Mouse (Mus musculus): ENCODE measurements around the gene Ccdc27. TPM values are rescaled to one million over a fixed set of nuclear protein-coding genes. Genes with fewer than 3 reads are reported as not detected.
A peak's percentile ranks its signal among the peaks of the same experiment; 100 is the strongest.

The Ccdc27 gene
- total and polyA plus RNA-seq, 3 experiments: not detected

GRCm38 (mm10) chr4:154019571-154019970 is 22.9 kb downstream of the Ccdc27 start:
- Histone ChIP-seq H3K4me1 (ENCODE audit: control insufficient read depth in 1 of 2, insufficient read depth in 2 of 2) (peaks cover 3% of the 10 kb centered on the region in 2 experiments; a peak in 1 of 4 replicates), H3K9me3 (replicated peaks; ENCODE audit: low read length) (no peaks in the 10 kb centered on the region), H3K9ac (ENCODE audit: insufficient read depth, low read depth) (no peak overlapping the region), H3K79me2 (replicated peaks; ENCODE audit: control insufficient read depth, extremely low read depth, insufficient read depth, poor library complexity, severe bottlenecking) (peaks cover 11% of the 10 kb centered on the region), H3K36me3 (replicated peaks in 1 of 2; ENCODE audit: control insufficient read depth in 1 of 2, insufficient read depth in 1 of 2, low read length in 1 of 2) (peaks cover 75 to 84% of the 10 kb centered on the region in 2 experiments), H3K4me2 (ENCODE audit: insufficient read depth, low read depth, poor library complexity, severe bottlenecking) (no peak overlapping the region), H3K4me3 (replicated peaks in 1 of 3; ENCODE audit: low read depth in 2 of 3, low read length in 2 of 3, poor library complexity in 1 of 3) (no peak overlapping the region), H3K27me3 (replicated peaks) (no peaks in the 10 kb centered on the region), H3K27ac (ENCODE audit: insufficient read depth, low read depth) (no peak overlapping the region)
- dilution Hi-C loops (cut with MboI; ENCODE audit: extremely low pct_ligation_motif_present, extremely low pct_unique_long_range_greater_than_20kb, low sequenced_read_pairs) (no loop called here), in situ Hi-C loops (cut with MboI; ENCODE audit: low pct_ligation_motif_present, low pct_unique_long_range_greater_than_20kb, low sequenced_read_pairs) (no loop called here)
- TF ChIP-seq NRF1 (IDR thresholded peaks at IDR 0.05; ENCODE audit: low read depth, low read length) (no peak), CTCF (conservative IDR thresholded peaks at IDR 0.05 in 1 of 2, IDR thresholded peaks at IDR 0.05 in 1 of 2; ENCODE audit: low read depth in 2 of 2, low read length in 2 of 2) (peak; percentile 30 to 55; a peak in 2 of 4 replicates), RAD21 (IDR thresholded peaks at IDR 0.05; ENCODE audit: low read depth, low read length) (peak; percentile 32), ELF1 (IDR thresholded peaks at IDR 0.05; ENCODE audit: low read depth, low read length) (no peak)
- peak; percentile 29 for DNase-seq (ENCODE audit: extremely low read depth)

GRCm38 (mm10) chr4:154015476-154015875 is 27.0 kb downstream of the Ccdc27 start:
- no peaks in the 10 kb centered on the region for H3K9me3 ChIP-seq (replicated peaks; ENCODE audit: low read length)
- in situ Hi-C loops (cut with MboI; ENCODE audit: low pct_ligation_motif_present, low pct_unique_long_range_greater_than_20kb, low sequenced_read_pairs): no loop called here
- H3K27me3 ChIP-seq (replicated peaks): no peaks in the 10 kb centered on the region
- dilution Hi-C loops (cut with MboI; ENCODE audit: extremely low pct_ligation_motif_present, extremely low pct_unique_long_range_greater_than_20kb, low sequenced_read_pairs): no loop called here
- peaks cover 66 to 74% of the 10 kb centered on the region in 2 experiments for H3K36me3 ChIP-seq (replicated peaks in 1 of 2; ENCODE audit: control insufficient read depth in 1 of 2, insufficient read depth in 1 of 2, low read length in 1 of 2)
- no peak overlapping the region for H3K4me2 ChIP-seq (ENCODE audit: insufficient read depth, low read depth, poor library complexity, severe bottlenecking)
- H3K4me1 ChIP-seq (ENCODE audit: control insufficient read depth in 1 of 2, insufficient read depth in 2 of 2): peaks cover 11 to 21% of the 10 kb centered on the region in 2 experiments
- no peak overlapping the region for H3K27ac ChIP-seq (ENCODE audit: insufficient read depth, low read depth)
- H3K4me3 ChIP-seq (replicated peaks in 1 of 3; ENCODE audit: low read depth in 2 of 3, low read length in 2 of 3, poor library complexity in 1 of 3): no peak overlapping the region
- H3K9ac ChIP-seq (ENCODE audit: insufficient read depth, low read depth): no peak overlapping the region
- no peak for TF ChIP-seq E2F4 (IDR thresholded peaks at IDR 0.05; ENCODE audit: insufficient replicate concordance, low read depth, low read length)
- no peak for TF ChIP-seq POLR2A (IDR thresholded peaks at IDR 0.05; ENCODE audit: low read depth, low read length)
- no peak for TF ChIP-seq RAD21 (IDR thresholded peaks at IDR 0.05; ENCODE audit: low read depth, low read length)
- no peak for TF ChIP-seq PAX5 (IDR thresholded peaks at IDR 0.05; ENCODE audit: low read length)
- no peak for TF ChIP-seq NRF1 (IDR thresholded peaks at IDR 0.05; ENCODE audit: low read depth, low read length)
- TF ChIP-seq IRF4 (IDR thresholded peaks at IDR 0.05; ENCODE audit: low read depth, low read length): no peak
- TF ChIP-seq TCF12 (IDR thresholded peaks at IDR 0.05; ENCODE audit: low read depth, low read length): no peak
- TF ChIP-seq KAT2A (IDR thresholded peaks at IDR 0.05; ENCODE audit: insufficient replicate concordance, low read length): no peak
- TF ChIP-seq TBP (conservative IDR thresholded peaks at IDR 0.05; ENCODE audit: low read depth, low read length): no peak
- TF ChIP-seq USF2 (conservative IDR thresholded peaks at IDR 0.05; ENCODE audit: low read depth, low read length): no peak
- TF ChIP-seq SMC3 (IDR thresholded peaks at IDR 0.05; ENCODE audit: low read depth, low read length): no peak
- TF ChIP-seq RCOR1 (conservative IDR thresholded peaks at IDR 0.05; ENCODE audit: low read depth, low read length): no peak
- TF ChIP-seq USF1 (IDR thresholded peaks at IDR 0.05; ENCODE audit: low read depth, low read length): no peak
- TF ChIP-seq JUN (IDR thresholded peaks at IDR 0.05; ENCODE audit: insufficient read depth, low read depth, low read length): no peak
- TF ChIP-seq MAX (IDR thresholded peaks at IDR 0.05; ENCODE audit: low read length): no peak
- no peak for TF ChIP-seq POLR2AphosphoS2 (IDR thresholded peaks at IDR 0.05; ENCODE audit: low read depth, low read length)
- no peak for TF ChIP-seq MAZ (IDR thresholded peaks at IDR 0.05; ENCODE audit: low read depth, low read length)
- no peak for TF ChIP-seq MYC (IDR thresholded peaks at IDR 0.05; ENCODE audit: low read depth, low read length)
- no peak for DNase-seq (ENCODE audit: extremely low read depth)
- H3K79me2 ChIP-seq (replicated peaks; ENCODE audit: control insufficient read depth, extremely low read depth, insufficient read depth, poor library complexity, severe bottlenecking): peaks cover 40% of the 10 kb centered on the region

Measured in CH12.LX (cell line).